Mouse (Mus musculus): ENCODE measurements around the gene Hoxd12. TPM values are rescaled to one million over a fixed set of nuclear protein-coding genes. Genes with fewer than 3 reads are reported as not detected.

The Hoxd12 gene
- total RNA-seq, 2 experiments from 2014 or later, result not detected

DNA sequence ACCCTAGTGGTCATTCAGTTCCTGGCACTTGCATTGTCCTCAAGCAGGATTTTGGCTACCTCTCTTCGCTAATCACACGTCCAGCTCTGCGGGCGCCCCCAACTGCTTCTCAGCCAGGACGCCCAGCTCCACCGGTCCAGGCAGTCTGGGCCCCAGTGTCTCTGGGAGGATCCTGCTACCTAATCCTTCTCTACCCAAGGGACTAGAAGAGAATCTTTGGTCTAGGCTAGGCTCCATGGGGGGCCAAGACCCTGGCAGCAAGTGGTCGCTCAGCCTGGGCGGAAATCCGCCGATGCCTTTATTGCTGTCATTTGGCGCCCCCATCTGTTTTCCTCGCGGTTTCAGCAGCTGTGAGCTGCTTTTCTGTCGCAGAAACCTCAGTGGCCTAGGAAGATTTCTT lies 13.1 kb upstream of the Hoxd12 start:
- ATAC-seq (replicated peaks; ENCODE audit: low FRiP score, poor library complexity, severe bottlenecking), result no peak

DNA sequence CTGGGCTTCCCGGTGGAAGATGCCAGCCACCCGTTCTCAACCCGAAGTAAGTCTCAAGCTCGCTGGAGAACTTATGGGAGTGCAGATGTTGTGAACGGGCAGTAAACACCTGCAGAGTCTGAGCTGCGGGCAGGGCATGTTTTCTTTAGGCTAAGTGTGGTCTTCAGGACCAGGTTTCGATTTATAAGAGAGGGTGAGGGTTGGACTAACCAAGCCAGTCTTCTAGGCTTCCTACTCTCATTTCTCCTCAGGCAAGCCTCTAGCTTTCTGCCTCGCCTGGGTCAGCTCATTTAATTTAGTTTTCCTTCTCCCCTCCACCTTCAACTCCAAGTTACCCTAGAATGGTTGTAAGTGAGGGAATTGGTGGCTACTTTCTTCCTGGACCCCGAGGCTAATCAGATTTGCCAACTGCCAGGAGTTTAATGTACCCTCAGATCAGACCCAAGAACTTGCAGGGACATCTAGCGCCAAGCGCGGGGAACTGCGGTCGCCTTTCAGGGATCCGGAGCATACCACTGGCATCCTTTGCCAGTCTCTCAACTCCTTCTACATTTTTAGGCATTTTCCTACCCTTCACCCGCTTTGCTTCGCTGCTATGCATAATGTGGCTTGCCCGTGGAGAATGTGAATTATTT lies 11.4 kb upstream of the Hoxd12 start:
- ATAC-seq (replicated peaks; ENCODE audit: low FRiP score, poor library complexity, severe bottlenecking), result no peak

DNA sequence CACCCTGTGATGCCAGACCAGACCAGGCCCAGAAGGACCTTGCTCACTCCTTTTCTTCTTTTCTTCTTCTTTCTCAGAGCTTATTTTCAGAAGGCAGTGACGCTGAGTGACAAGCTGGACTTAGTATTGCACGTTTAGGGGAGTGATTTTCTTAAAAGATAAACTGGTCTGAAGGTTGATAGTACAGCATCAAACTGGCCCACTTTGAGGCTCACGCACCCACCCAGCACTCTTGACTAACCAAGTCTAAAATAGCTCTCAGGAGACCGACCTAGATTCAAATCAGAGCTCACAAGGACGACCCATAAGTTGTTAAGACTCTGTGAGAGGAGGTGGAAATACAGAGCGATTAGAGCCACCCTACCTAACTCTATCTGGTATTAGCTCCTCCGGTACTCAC lies 8.4 kb upstream of the Hoxd12 start:
- ATAC-seq (replicated peaks; ENCODE audit: low FRiP score, poor library complexity, severe bottlenecking), result no peak

DNA sequence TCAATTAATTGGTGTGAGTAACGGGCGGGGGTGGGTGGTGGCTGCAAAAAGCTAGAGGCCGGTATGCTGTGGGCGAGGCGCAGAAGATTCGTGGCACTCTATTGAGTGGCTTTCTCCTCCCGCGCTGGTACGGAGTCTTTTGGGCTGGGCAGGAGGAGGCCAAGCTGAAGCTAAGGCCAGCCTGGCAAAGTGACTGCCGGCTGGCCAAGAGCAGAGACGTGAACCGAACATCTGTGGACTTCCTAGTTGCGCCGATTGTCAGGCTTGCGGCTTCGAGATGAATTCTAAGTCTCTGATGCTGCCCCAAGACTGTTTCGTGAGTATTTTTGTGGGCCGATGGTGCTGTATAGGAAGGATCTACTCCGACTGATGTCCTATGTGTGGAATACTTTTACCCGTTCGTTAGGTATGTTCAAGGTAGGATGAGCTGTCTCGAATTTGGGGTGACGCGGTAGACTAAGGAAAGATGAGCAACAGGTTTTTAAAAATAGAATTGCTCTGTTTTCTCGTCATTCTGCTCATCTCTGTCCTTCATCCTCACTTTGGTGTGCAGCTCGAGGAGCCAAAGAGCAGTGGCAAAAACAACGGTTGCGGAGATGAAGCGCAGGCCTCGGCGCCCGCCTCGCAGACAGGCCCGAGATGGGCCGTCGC lies 7.5 kb upstream of the Hoxd12 start:
- no peak for ATAC-seq (replicated peaks; ENCODE audit: low FRiP score, poor library complexity, severe bottlenecking)

DNA sequence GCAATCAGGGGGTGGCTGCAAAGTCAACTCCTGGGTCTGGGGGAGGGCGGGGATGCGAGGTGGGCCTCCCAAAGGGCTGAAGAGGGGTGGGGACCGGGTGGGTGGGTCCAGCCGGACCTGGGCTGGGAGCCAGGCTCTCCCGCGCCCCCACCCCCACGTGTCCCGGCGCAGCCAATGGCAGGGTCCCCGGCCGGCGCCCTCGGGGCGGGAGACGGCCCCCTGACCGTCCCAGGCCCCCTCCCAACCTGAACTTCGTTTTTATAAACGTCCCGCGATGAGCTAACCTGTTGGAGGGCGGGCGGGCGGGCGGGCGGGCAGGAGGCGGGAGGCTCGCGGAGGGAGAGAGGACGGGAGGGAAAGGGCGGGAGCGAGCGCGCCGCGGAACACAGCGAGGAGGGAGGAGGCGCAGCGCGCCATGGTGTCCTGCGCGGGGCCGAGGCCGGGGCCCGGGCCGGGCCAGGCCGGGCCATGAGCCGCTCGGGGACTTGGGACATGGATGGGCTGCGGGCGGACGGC lies 6.9 kb upstream of the Hoxd12 start, which contains the start of gene Hoxd13:
Hoxd13 (plus strand) TSS at position 469 of the 516 bp plus-strand sequence.
- no peak for ATAC-seq (replicated peaks; ENCODE audit: low FRiP score, poor library complexity, severe bottlenecking)

DNA sequence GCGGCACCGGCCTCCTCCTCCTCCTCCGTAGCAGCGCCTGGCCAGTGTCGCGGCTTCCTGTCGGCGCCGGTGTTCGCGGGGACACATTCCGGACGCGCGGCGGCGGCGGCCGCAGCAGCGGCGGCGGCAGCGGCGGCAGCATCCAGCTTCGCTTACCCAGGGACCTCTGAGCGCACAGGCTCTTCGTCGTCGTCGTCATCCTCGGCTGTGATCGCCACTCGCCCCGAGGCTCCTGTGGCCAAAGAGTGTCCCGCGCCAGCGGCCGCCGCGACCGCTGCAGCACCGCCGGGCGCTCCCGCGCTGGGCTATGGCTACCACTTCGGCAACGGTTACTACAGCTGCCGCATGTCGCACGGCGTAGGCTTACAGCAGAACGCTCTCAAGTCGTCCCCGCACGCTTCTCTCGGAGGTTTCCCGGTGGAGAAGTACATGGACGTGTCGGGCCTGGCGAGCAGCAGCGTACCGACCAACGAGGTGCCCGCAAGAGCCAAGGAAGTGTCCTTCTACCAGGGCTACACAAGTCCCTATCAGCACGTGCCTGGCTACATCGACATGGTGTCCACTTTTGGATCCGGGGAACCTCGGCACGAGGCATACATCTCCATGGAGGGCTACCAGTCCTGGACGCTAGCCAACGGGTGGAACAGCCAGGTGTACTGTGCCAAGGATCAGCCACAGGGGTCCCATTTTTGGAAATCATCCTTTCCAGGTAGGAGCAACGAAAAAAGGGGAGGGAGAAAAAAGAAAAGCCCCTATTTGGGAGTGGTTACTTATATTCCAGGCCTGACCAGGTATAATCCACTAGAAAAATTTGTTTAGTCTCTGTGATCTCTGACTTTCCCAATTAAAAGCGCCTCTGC lies 6.2 kb upstream of the Hoxd12 start:
- ATAC-seq (replicated peaks; ENCODE audit: low FRiP score, poor library complexity, severe bottlenecking), result no peak

DNA sequence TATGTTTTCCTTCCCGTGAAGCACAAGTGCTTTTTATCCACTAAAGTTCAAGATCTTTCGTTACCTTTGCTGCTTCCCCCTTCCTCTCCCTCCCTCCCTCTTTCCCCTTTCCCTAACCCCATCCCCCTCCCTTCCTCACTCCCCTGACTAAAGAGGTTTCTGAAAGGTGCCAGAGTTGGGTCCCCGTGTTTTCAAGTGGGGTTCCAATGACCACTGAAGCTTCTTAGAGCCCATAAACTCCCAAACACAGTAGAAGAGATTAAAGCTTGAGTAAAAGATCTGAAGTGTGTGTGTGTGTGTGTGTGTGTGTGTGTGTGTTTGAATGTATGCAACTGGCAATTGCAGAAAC lies 5.6 kb upstream of the Hoxd12 start:
- ATAC-seq (replicated peaks; ENCODE audit: low FRiP score, poor library complexity, severe bottlenecking), result no peak

DNA sequence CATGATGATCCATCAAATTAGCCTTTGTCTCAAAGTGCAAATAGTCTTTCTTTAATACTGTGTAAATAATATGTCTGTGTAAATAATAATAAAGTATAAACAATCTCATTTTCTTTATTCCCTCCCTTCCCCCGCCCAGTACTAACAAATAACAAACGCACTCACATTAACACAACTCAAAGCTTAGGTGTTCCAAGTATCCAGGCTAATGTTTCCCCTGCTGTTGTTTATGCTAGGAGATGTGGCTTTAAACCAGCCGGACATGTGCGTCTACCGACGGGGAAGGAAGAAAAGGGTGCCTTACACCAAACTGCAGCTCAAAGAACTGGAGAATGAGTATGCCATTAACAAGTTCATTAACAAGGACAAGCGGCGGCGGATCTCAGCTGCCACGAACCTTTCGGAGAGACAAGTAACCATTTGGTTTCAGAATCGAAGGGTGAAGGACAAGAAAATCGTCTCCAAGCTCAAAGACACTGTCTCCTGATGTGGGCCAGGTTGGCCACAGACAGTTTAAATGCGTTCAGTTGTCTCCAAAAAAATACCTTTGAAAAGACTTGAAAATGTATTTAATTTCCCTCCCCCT lies 5.1 kb upstream of the Hoxd12 start:
- ATAC-seq (replicated peaks; ENCODE audit: low FRiP score, poor library complexity, severe bottlenecking), result no peak

DNA sequence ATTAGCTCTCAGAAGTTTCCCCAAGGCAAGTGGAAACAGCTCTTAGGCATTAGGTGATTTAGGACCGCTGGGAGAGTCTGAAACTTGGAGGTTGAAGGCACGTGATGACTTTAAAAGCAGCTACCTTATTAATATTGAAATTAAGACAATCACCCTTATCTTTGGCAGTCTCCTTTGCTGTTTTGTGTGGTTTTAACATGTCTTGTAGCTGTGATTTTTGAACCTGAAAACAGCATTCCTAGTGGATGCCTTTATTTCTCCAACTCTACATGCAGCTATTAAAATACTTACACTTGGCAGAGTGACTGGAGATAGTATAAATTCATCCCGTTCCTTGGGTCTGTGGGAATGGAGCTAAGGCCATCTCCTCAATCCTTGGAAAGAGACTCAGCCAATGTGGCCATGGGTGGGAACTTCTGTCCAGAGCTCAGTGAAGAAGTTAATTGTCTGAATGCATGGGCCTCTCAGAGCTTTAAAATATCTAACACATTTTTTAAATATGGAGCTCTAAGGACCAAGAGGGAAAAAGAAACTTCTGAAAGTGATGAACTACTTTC lies 4.1 kb upstream of the Hoxd12 start:
- ATAC-seq (replicated peaks; ENCODE audit: low FRiP score, poor library complexity, severe bottlenecking), result no peak

DNA sequence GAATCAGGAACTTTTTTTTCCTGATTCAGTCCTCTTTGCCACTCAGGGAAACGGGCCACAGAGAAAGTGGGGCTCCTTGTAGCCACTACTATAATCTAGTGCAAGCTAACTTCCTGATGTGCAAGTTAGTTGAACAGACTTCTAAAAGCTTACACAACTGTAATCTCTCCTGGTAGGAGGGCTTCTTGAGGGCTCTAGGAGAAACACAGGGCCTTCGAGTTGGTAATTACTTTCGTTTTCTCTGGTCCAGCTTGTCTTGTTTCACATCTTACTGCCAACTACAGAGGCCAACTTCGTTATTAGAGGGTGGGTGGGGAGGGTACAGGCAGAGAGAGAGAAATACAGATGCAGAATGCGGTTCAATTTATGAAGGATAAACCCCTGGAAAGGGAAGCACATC lies 3.0 kb upstream of the Hoxd12 start:
- ATAC-seq (replicated peaks; ENCODE audit: low FRiP score, poor library complexity, severe bottlenecking), result no peak

DNA sequence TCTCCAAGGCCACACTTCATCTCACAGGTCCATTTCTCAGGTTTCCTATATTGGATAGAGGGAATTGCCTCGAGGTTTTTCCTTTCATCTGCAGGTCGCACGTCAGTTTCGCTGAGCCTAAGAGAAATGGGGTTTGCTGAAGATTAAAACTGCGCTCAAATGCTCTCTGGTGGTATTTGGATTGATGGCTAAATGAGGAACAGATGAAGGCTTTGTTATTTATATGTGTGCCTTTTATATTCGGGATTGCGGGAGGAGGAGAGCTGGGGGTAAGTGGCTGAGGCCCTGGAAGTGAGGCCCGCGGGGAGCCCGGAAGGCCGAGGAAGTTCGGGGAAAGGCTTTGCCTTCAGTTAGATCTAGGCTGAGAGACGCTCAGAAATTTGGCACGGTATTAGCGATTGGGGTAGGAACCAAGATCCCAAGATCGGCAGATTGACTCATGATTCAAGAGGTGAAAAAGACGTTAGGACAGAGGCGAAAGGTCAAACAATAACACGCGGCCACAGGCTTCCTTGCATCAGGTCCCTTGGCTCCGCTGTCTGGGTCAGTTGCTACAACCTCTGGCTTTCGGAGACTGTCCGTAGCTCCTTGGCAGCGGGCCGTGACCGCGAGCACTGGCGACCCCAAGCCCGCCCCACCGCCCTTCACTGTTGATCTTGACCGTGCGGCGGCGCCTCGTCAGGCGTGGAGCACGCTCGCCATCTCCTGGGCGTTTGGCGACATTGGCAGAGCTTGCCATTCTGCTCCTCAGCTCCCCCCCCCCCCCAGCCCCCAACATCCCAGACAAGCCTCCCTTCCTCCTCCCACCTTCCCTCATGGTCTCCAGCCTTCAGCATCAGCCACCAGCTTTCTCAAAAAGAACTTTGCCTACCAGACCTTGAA lies 2.1 kb upstream of the Hoxd12 start:
- ATAC-seq (replicated peaks; ENCODE audit: low FRiP score, poor library complexity, severe bottlenecking), result no peak

DNA sequence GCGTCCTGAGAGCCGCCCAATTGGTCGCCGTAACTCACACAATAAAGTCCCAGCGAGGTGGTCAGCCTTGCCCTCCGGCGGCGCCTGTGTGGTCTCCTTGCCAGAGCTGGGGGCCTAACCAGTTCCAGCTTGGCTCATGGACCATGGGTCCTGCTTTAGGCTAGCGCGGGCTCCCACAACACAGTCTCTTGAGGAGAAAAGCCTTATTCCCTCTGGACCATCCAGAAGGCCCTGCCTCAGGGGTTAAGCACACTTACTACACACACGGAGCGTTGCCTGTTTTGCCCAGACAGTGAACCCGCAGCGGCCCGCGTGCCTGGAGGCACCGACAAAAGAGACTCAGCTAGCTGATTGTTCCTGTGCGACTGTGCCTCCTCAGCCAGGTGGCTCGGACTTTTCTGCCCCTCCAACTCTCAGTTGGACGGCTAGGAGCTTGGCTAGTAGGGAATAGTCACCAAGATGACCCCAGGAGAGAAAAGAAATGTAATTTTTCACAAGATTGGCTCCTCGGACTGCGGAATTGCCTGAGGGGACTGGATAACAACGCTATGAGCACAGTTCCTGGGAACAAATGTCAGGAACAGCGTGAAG lies 883 bp upstream of the Hoxd12 start:
- no peak for ATAC-seq (replicated peaks; ENCODE audit: low FRiP score, poor library complexity, severe bottlenecking)

DNA sequence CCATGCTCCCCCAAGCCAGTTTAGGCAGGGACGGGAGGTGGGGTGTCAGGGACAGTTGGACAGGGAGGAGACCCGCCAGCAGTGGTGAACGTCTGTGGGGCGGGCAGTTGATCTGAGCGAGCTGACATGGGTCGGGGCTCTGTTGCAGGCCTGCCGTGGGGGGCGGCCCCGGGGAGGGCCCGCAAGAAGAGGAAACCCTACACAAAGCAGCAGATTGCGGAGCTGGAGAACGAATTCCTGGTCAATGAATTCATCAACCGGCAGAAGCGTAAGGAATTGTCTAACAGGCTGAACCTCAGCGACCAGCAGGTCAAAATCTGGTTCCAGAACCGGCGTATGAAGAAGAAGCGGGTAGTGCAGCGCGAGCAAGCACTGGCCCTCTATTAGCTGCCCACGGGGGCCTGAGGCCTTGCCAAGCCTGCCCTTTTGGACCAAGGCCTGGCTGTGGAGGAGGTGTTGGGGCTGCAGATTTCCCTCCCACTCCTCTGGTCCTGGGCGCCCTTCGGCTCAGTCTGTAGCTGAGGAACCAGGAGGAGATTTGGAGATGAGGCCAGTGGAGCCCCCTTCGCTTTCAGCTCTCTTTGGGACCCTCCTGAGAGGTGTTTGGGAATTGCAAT lies 961 bp downstream of the Hoxd12 start:
- ATAC-seq (replicated peaks; ENCODE audit: low FRiP score, poor library complexity, severe bottlenecking), result no peak

DNA sequence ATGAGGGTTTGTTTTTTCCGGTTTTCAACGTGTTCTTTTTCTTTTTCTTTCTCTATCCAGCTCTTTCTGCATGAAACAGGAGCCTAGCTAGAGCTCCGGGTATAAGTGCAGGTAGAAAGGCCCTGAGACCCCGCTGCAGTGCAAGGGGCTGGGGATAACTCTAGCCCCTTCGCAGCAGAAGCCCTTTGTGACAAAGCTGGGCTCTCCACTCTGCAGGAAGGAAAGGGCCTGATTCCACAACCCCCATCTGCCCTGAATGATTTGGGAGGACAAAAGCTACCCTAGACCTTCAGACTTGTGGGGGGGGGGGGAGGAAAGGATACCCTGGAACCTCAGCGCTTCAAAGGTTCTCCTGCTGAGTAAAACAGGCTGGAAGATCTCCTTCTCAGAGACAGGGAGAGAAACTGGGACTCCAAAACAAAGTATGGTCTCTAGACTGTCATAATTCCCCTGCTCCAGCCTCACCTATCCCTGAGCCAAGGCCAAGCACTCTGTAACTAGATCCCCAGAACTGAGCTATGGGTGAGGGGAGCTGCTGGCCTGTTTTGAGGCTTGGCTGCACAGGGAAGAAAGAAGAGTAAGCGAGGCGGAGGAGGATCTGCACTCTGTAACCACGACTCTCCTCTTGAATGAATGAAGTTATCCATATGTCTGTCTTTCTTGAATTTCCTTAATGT lies 1.7 kb downstream of the Hoxd12 start:
- no peak for ATAC-seq (replicated peaks; ENCODE audit: low FRiP score, poor library complexity, severe bottlenecking)

DNA sequence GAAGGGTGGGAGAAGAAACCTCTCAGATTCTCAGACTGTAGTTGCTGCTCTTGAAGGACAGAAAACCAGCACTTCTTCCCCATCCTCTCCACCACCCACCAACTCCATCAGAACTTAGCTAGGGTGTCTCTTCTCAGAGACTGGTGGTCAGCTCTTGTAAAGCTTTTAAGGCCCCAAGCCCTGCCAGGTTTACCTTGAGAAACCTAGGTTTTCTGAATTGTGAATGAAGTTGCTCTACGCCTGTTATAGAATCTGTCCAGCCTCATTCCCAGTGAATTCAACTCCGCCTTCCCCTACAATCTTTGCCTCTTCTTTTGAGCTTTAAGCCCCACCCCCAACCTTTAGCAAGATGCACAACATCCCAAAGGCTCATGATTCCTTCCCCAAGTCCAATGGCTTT lies 2.3 kb downstream of the Hoxd12 start:
- no peak for ATAC-seq (replicated peaks; ENCODE audit: low FRiP score, poor library complexity, severe bottlenecking)

DNA sequence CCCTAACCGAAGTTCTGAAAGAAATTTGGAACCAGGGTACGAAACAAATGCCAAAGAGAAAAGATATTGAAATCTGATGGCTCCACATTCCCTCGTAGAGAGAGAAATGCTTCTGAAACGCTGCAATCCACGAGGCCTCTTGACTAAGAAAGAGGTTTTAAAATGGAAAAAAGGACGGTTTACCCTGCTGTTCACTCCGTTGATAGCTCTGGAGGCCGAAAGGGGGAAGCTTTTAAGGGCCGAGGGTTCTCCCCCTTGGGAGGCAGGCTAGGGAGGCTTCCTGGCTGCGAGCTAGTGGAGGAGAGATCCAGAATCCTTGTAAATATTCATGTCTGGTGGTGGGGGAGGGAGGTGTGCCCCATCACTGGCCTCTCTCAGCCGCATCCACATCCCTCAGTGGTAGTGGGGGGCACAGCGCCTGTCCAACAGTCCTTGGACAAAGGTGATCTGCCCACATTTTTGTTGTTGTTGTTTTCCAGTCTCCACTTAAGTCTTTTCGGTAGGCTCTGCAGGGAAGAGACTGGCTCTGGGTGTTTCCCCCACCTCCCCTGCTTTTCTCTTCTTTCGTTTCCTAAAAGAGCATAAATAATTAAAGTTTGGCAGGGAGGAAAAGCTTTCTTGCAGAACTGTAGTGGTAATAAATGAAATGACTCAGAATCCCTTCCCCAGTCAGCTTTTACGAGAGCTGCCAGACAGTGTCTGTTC lies 4.2 kb downstream of the Hoxd12 start, which contains the start of gene Hoxd11:
Hoxd11 (plus strand) TSS at position 667 of the 705 bp plus-strand sequence.
- ATAC-seq (replicated peaks; ENCODE audit: low FRiP score, poor library complexity, severe bottlenecking), result no peak

DNA sequence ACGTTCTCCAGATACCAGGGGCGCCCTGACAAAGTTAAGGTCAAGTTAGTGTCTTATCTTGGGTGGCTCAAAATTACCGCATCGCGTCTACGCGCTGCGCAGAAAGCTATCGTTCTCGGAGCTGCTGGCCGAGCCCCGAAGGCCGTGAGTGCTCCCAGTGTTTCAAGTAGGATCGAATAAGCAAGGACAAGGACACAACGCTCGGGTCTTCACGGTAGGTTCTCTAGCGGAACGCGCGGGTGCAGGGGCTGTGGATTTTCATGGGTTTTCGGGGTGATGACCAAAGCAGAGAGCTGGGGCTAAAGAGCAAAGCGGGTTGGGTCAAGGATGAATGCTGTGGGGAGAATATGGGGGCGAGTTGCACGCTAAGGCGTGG lies 4.8 kb downstream of the Hoxd12 start:
- no peak for ATAC-seq (replicated peaks; ENCODE audit: low FRiP score, poor library complexity, severe bottlenecking)

Data from erythroblast, adult 5-6 weeks (primary cell).